Mouse (Mus musculus): Measurements from ENCODE around the gene Vsig10l.

DNA sequence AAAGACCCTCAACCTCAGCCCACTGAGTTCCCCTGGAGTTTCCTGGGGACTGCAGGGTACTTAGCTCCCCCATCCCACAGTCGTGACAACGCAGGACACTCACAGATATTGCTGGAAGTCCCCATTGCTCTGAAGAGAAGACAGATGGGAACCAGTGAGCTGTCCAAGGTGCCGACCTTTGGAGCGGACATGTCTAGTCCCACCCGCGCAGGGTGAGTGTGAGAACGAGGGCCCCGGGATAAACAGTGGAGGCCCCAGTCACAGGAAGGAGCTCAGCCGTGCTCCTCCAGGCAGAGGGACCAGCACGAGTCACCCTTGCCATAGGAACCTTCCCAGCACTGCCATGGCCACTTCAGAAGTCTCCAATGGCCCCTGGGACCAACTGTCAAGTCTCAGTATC is 20.3 kb downstream of the Vsig10l start:
- TF ChIP-seq CTCF (IDR thresholded peaks at IDR 0.05; ENCODE audit: borderline replicate concordance, extremely low read depth, insufficient read depth, insufficient read length) (no peak), POLR2A (IDR thresholded peaks at IDR 0.05; ENCODE audit: borderline replicate concordance, extremely low read depth, insufficient read depth, insufficient read length, poor library complexity, severe bottlenecking) (no peak)
